Mouse (Mus musculus) forebrain, embryonic 11.5 days (tissue): ENCODE measurements at regions not wholly inside any gene's neighbourhood (a gene's known extent, or its start where the extent isn't known, plus 50 kb on each side); places are given as distances from the start of the nearest gene placed in this dataset.

ENCODE experiments used
- ATAC-seq: fragments of 200-750 bp; cut with Nextera tagmentation; replicated peaks from 2 replicates; pipeline ENCODE4 v1.8.0; 2017; ENCODE audit warnings: moderate TSS enrichment; ENCODE audit not compliant: low FRiP score
- DNase-seq: peaks from one replicate; pipeline ENCODE4 v3.0.0-alpha.2; 2017; ENCODE audit warnings: low spot score
- H3K27ac ChIP-seq: fragments of 300-500 bp; sonication (generic); 2 replicates; pipeline ENCODE4 v1.5.1; 2014; ENCODE audit warnings: low read depth, low read length
- H3K27me3 ChIP-seq: fragments of 300-500 bp; sonication (generic); 2 replicates; pipeline ENCODE4 v1.6.1; 2014; ENCODE audit warnings: mild to moderate bottlenecking, low read length, mixed read lengths; ENCODE audit not compliant: control insufficient read depth, insufficient read depth
- H3K36me3 ChIP-seq: fragments of 300-500 bp; sonication (generic); 2 replicates; pipeline ENCODE4 v1.6.1; 2014; ENCODE audit warnings: mild to moderate bottlenecking, low read length, moderate library complexity, mixed read lengths; ENCODE audit not compliant: control insufficient read depth, insufficient read depth
- H3K4me1 ChIP-seq: fragments of 300-500 bp; sonication (generic); replicated peaks from 2 replicates; pipeline ENCODE4 v1.6.1; 2014; ENCODE audit warnings: low read length, mixed read lengths; ENCODE audit not compliant: control insufficient read depth, insufficient read depth
- H3K4me2 ChIP-seq: fragments of 300-500 bp; sonication (generic); 2 replicates; pipeline ENCODE4 v1.6.1; 2014; ENCODE audit warnings: low read depth, mild to moderate bottlenecking, low read length, moderate library complexity, mixed read lengths; ENCODE audit not compliant: severe bottlenecking
- H3K4me3 ChIP-seq: fragments of 300-500 bp; sonication (generic); 2 replicates; pipeline ENCODE4 v1.5.1; 2014; ENCODE audit warnings: low read depth, low read length
- H3K9ac ChIP-seq: fragments of 300-500 bp; sonication (generic); 2 replicates; pipeline ENCODE4 v1.6.1; 2014; ENCODE audit warnings: low read length
- H3K9me3 ChIP-seq: fragments of 300-500 bp; sonication (generic); 2 replicates; pipeline ENCODE4 v1.6.1; 2016; ENCODE audit warnings: low read length, mixed read lengths; ENCODE audit not compliant: control insufficient read depth
- WGBS: fragments of 180-500 bp; shearing (Covaris S2); extraction: QIAGEN DNeasy Blood & Tissue Kit; methylation state at CpG from one replicate; pipeline ENCODE4 v1.1.7; 2014; 5-methylcytosine and 5-hydroxymethylcytosine counted together

GRCm38 (mm10) chr12:39695322-39695721, 342.5 kb downstream of the Arl4a start:
- Histone ChIP-seq H3K4me2 (no peak overlapping the region), H3K27ac (no peak overlapping the region), H3K4me3 (no peak overlapping the region), H3K9ac (no peak overlapping the region), H3K36me3 (no peaks in the 10 kb centered on the region), H3K9me3 (no peaks in the 10 kb centered on the region), H3K27me3 (no peaks in the 10 kb centered on the region), H3K4me1 (no peaks in the 10 kb centered on the region)
- ATAC-seq = no peak
- DNase-seq = no peak
- WGBS = 72% methylated on average over 1 of the region's 1 CpGs

GRCm38 (mm10) chr12:39692043-39692442, 345.8 kb downstream of the Arl4a start:
- Histone ChIP-seq H3K27me3 (no peaks in the 10 kb centered on the region), H3K27ac (no peak overlapping the region), H3K9me3 (no peaks in the 10 kb centered on the region), H3K4me2 (no peak overlapping the region), H3K36me3 (no peaks in the 10 kb centered on the region), H3K4me1 (no peaks in the 10 kb centered on the region), H3K4me3 (no peak overlapping the region), H3K9ac (no peak overlapping the region)
- no peak for DNase-seq
- ATAC-seq = no peak
- 80% methylated on average over 2 of the region's 2 CpGs for WGBS

GRCm38 (mm10) chr12:39685399-39685798, 352.4 kb downstream of the Arl4a start:
- no peak overlapping the region for H3K4me3 ChIP-seq
- no peaks in the 10 kb centered on the region for H3K27me3 ChIP-seq
- no peak for ATAC-seq
- no peak overlapping the region for H3K27ac ChIP-seq
- H3K9me3 ChIP-seq = no peaks in the 10 kb centered on the region
- H3K9ac ChIP-seq = no peak overlapping the region
- H3K36me3 ChIP-seq = no peaks in the 10 kb centered on the region
- no peaks in the 10 kb centered on the region for H3K4me1 ChIP-seq
- no peak overlapping the region for H3K4me2 ChIP-seq
- DNase-seq = no peak

- no peak for DNase-seq
These were observed 355.7 kb downstream of the Arl4a start for GRCm38 (mm10) chr12:39682121-39682520.

GRCm38 (mm10) chr12:39675608-39676007, 362.2 kb downstream of the Arl4a start:
- Histone ChIP-seq H3K27ac (no peak overlapping the region), H3K9me3 (no peaks in the 10 kb centered on the region)
- WGBS = 94% methylated on average over 2 of the region's 2 CpGs

More at GRCm38 (mm10) chr12:39682121-39682520, 355.7 kb downstream of the Arl4a start:
- no peak overlapping the region for H3K27ac ChIP-seq
- H3K9me3 ChIP-seq = no peaks in the 10 kb centered on the region
- H3K27me3 ChIP-seq = no peaks in the 10 kb centered on the region
- no peak overlapping the region for H3K4me3 ChIP-seq
- no peak for ATAC-seq
- no peaks in the 10 kb centered on the region for H3K4me1 ChIP-seq
- no peaks in the 10 kb centered on the region for H3K36me3 ChIP-seq
- H3K9ac ChIP-seq = no peak overlapping the region
- no peak overlapping the region for H3K4me2 ChIP-seq
- WGBS = 62% methylated on average over 1 of the region's 1 CpGs

GRCm38 (mm10) chr12:39667701-39668100, 370.1 kb downstream of the Arl4a start:
- no peaks in the 10 kb centered on the region for H3K9me3 ChIP-seq
- 34% methylated on average over 2 of the region's 2 CpGs for WGBS
- no peaks in the 10 kb centered on the region for H3K27me3 ChIP-seq
- no peak overlapping the region for H3K4me3 ChIP-seq
- no peaks in the 10 kb centered on the region for H3K36me3 ChIP-seq
- H3K27ac ChIP-seq = no peak overlapping the region
- H3K4me2 ChIP-seq = no peak overlapping the region
- DNase-seq (no peak), ATAC-seq (peak; percentile 69)
- no peak overlapping the region for H3K9ac ChIP-seq
- no peaks in the 10 kb centered on the region for H3K4me1 ChIP-seq

More at GRCm38 (mm10) chr12:39675608-39676007, 362.2 kb downstream of the Arl4a start:
- DNase-seq = no peak
- Histone ChIP-seq H3K9ac (no peak overlapping the region), H3K4me2 (no peak overlapping the region), H3K4me1 (no peaks in the 10 kb centered on the region), H3K4me3 (no peak overlapping the region), H3K36me3 (no peaks in the 10 kb centered on the region), H3K27me3 (no peaks in the 10 kb centered on the region)
- no peak for ATAC-seq

- Histone ChIP-seq H3K4me3 (no peak overlapping the region), H3K4me2 (no peak overlapping the region), H3K9ac (no peak overlapping the region), H3K4me1 (no peaks in the 10 kb centered on the region), H3K36me3 (no peaks in the 10 kb centered on the region), H3K27ac (no peak overlapping the region), H3K9me3 (no peaks in the 10 kb centered on the region), H3K27me3 (no peaks in the 10 kb centered on the region)
- WGBS = 26% methylated on average over 4 of the region's 4 CpGs
- peak; percentile 75 for DNase-seq
- ATAC-seq = peak; percentile 88
These were observed 372.4 kb downstream of the Arl4a start for GRCm38 (mm10) chr12:39665448-39665847.

GRCm38 (mm10) chr12:39660420-39660819, 377.4 kb downstream of the Arl4a start:
- Histone ChIP-seq H3K4me1 (no peaks in the 10 kb centered on the region), H3K9ac (no peak overlapping the region), H3K9me3 (no peaks in the 10 kb centered on the region), H3K4me2 (no peak overlapping the region), H3K27me3 (no peaks in the 10 kb centered on the region), H3K27ac (no peak overlapping the region), H3K4me3 (no peak overlapping the region), H3K36me3 (no peaks in the 10 kb centered on the region)
- ATAC-seq (no peak), DNase-seq (no peak)
- WGBS = 77% methylated on average over 4 of the region's 4 CpGs

GRCm38 (mm10) chr12:39656606-39657005, 381.2 kb downstream of the Arl4a start:
- DNase-seq (no peak), ATAC-seq (no peak)
- Histone ChIP-seq H3K4me1 (no peaks in the 10 kb centered on the region), H3K4me3 (no peak overlapping the region), H3K9ac (no peak overlapping the region), H3K27ac (no peak overlapping the region), H3K36me3 (no peaks in the 10 kb centered on the region), H3K9me3 (no peaks in the 10 kb centered on the region), H3K4me2 (no peak overlapping the region), H3K27me3 (no peaks in the 10 kb centered on the region)
